Mouse (Mus musculus) erythroblast, embryonic 14.5 days (primary cell): Measurements from ENCODE around the gene Tenm2. TPM values are rescaled to one million over a fixed set of nuclear protein-coding genes. Genes with fewer than 3 reads are reported as not detected.

Experiments used
- H3K27me3 ChIP-seq: 2 replicates; pipeline ENCODE4 v1.6.1; 2012; ENCODE audit warnings: inconsistent platforms; ENCODE audit not compliant: control insufficient read depth
- H3K36me3 ChIP-seq: 2 replicates; pipeline ENCODE4 v1.6.1; 2012; ENCODE audit warnings: mild to moderate bottlenecking, inconsistent platforms; ENCODE audit not compliant: control insufficient read depth
- H3K4me1 ChIP-seq: 2 replicates; pipeline ENCODE4 v1.6.1; 2012; ENCODE audit warnings: inconsistent platforms; ENCODE audit not compliant: control insufficient read depth
- H3K4me3 ChIP-seq: replicated peaks from 2 replicates; pipeline ENCODE3; 2012; ENCODE audit warnings: moderate library complexity, mild to moderate bottlenecking, inconsistent platforms
- H3K9me3 ChIP-seq: 2 replicates; pipeline ENCODE4 v1.6.1; 2012; ENCODE audit warnings: low read length, inconsistent platforms, mixed read lengths; ENCODE audit not compliant: control insufficient read depth
- GATA1 ChIP-seq: IDR thresholded peaks from 2 replicates; pipeline ENCODE4 v1.6.1; 2012; ENCODE audit warnings: low read length, inconsistent platforms, mixed read lengths
- TAL1 ChIP-seq: IDR thresholded peaks from 3 replicates; pipeline ENCODE4 v1.6.1; 2012; ENCODE audit warnings: low read length, inconsistent platforms, mixed read lengths
- polyA plus RNA-seq: library from polyadenylated mRNA; stranded (reverse); fragments of >175 nt; gene quantifications from 2 replicates; pipeline ENCODE4 v1.2.3, GENCODE M21; 2012

The Tenm2 gene
- polyA plus RNA-seq, 1 experiment = under 0.01 TPM

- TF ChIP-seq GATA1 = no peak
- TF ChIP-seq TAL1 = no peak
- Histone ChIP-seq H3K9me3 (no peaks in the 10 kb centered on the region), H3K4me1 (no peaks in the 10 kb centered on the region), H3K36me3 (no peaks in the 10 kb centered on the region), H3K4me3 (no peak overlapping the region), H3K27me3 (no peaks in the 10 kb centered on the region)
Measured at GRCm38 (mm10) chr11:36113326-36113725, 1122.4 kb downstream of the Tenm2 start.

- TF ChIP-seq GATA1 (no peak), TAL1 (no peak)
- Histone ChIP-seq H3K36me3 (no peaks in the 10 kb centered on the region), H3K9me3 (no peaks in the 10 kb centered on the region), H3K4me3 (no peak overlapping the region), H3K4me1 (no peaks in the 10 kb centered on the region), H3K27me3 (no peaks in the 10 kb centered on the region)
Measured at GRCm38 (mm10) chr11:36108970-36109731, 1126.6 kb downstream of the Tenm2 start.

GRCm38 (mm10) chr11:36107840-36108239, 1127.9 kb downstream of the Tenm2 start:
- no peak for TF ChIP-seq GATA1
- TF ChIP-seq TAL1 = no peak
- H3K27me3 ChIP-seq = no peaks in the 10 kb centered on the region
- no peak overlapping the region for H3K4me3 ChIP-seq
- no peaks in the 10 kb centered on the region for H3K4me1 ChIP-seq
- no peaks in the 10 kb centered on the region for H3K9me3 ChIP-seq
- H3K36me3 ChIP-seq = no peaks in the 10 kb centered on the region

- Histone ChIP-seq H3K4me1 (no peaks in the 10 kb centered on the region), H3K9me3 (no peaks in the 10 kb centered on the region), H3K4me3 (no peak overlapping the region), H3K27me3 (no peaks in the 10 kb centered on the region), H3K36me3 (no peaks in the 10 kb centered on the region)
- TF ChIP-seq GATA1 (no peak), TAL1 (no peak)
Measured at GRCm38 (mm10) chr11:36106639-36107038, 1129.1 kb downstream of the Tenm2 start.

GRCm38 (mm10) chr11:36103556-36103955, 1132.2 kb downstream of the Tenm2 start:
- no peaks in the 10 kb centered on the region for H3K36me3 ChIP-seq
- H3K4me1 ChIP-seq = no peaks in the 10 kb centered on the region
- no peak overlapping the region for H3K4me3 ChIP-seq
- H3K27me3 ChIP-seq = no peaks in the 10 kb centered on the region
- TF ChIP-seq GATA1 (no peak), TAL1 (no peak)
- H3K9me3 ChIP-seq = no peaks in the 10 kb centered on the region

GRCm38 (mm10) chr11:36096219-36096618, 1139.5 kb downstream of the Tenm2 start:
- TF ChIP-seq TAL1 = no peak
- no peak for TF ChIP-seq GATA1
- H3K36me3 ChIP-seq = no peaks in the 10 kb centered on the region
- no peaks in the 10 kb centered on the region for H3K4me1 ChIP-seq
- no peaks in the 10 kb centered on the region for H3K27me3 ChIP-seq
- H3K4me3 ChIP-seq = no peak overlapping the region
- no peaks in the 10 kb centered on the region; the same call in 1 of the 2 replicates for H3K9me3 ChIP-seq

- TF ChIP-seq GATA1 (no peak), TAL1 (no peak)
- H3K4me1 ChIP-seq = no peaks in the 10 kb centered on the region
- no peaks in the 10 kb centered on the region; the same call in 1 of the 2 replicates for H3K9me3 ChIP-seq
- H3K27me3 ChIP-seq = no peaks in the 10 kb centered on the region
- H3K36me3 ChIP-seq = no peaks in the 10 kb centered on the region
- no peak overlapping the region for H3K4me3 ChIP-seq
Measured at GRCm38 (mm10) chr11:36090210-36090609, 1145.6 kb downstream of the Tenm2 start.

- TF ChIP-seq TAL1 = no peak
- TF ChIP-seq GATA1 = no peak
- no peaks in the 10 kb centered on the region for H3K27me3 ChIP-seq
- no peaks in the 10 kb centered on the region for H3K36me3 ChIP-seq
- no peaks in the 10 kb centered on the region for H3K9me3 ChIP-seq
- no peak overlapping the region for H3K4me3 ChIP-seq
- H3K4me1 ChIP-seq = no peaks in the 10 kb centered on the region
Measured at GRCm38 (mm10) chr11:36081399-36082053, 1154.2 kb downstream of the Tenm2 start.

- no peak for TF ChIP-seq TAL1
- H3K36me3 ChIP-seq = no peaks in the 10 kb centered on the region
- H3K9me3 ChIP-seq = no peaks in the 10 kb centered on the region
- no peak overlapping the region for H3K4me3 ChIP-seq
- no peaks in the 10 kb centered on the region for H3K4me1 ChIP-seq
- no peaks in the 10 kb centered on the region for H3K27me3 ChIP-seq
Measured at GRCm38 (mm10) chr11:36080766-36081165, 1155.0 kb downstream of the Tenm2 start.
